Mouse (Mus musculus): ENCODE measurements around the gene Bcr. TPM values are rescaled to one million over a fixed set of nuclear protein-coding genes. Genes with fewer than 3 reads are reported as not detected.
A peak's percentile ranks its signal among the peaks of the same experiment; 100 is the strongest.

The Bcr gene
- polyA plus RNA-seq, 1 experiment from 2014 or later = 15.7 TPM

- peak within 1 kb of the TSS; percentile 53 for H3K4me2 ChIP-seq (replicated peaks)
- peak within 1 kb of the TSS; percentile 98 for H3K9ac ChIP-seq (replicated peaks)
- no peaks in the 10 kb centered on the region for H3K9me3 ChIP-seq
- H3K27ac ChIP-seq (replicated peaks) = peak within 1 kb of the TSS; percentile 100
- WGBS = under 1% methylated on average over 53 of the region's 80 CpGs
- H3K27me3 ChIP-seq = no peaks in the 10 kb centered on the region
- peak within 1 kb of the TSS; percentile 87 for H3K4me3 ChIP-seq
- ATAC-seq (replicated peaks) = peak; percentile 98
- peaks cover 21% of the 10 kb centered on the region for H3K4me1 ChIP-seq
- no peaks in the 10 kb centered on the region for H3K36me3 ChIP-seq
Observed at GRCm38 (mm10) chr10:75211807-75212645, 151.6 kb downstream of the Bcr start, which contains the start of gene Specc1l. Specc1l (plus strand) TSS chr10:75212073.

GRCm38 (mm10) chr10:75212981-75213380 lies 152.6 kb downstream of the Bcr start:
- WGBS = 28% methylated on average over 7 of the region's 7 CpGs
- Histone ChIP-seq H3K9ac (replicated peaks) (peak overlapping the region; percentile 98), H3K4me2 (replicated peaks) (peak overlapping the region; percentile 52), H3K4me3 (peak overlapping the region; percentile 87), H3K36me3 (no peaks in the 10 kb centered on the region), H3K9me3 (no peaks in the 10 kb centered on the region), H3K27me3 (no peaks in the 10 kb centered on the region), H3K27ac (replicated peaks) (peak overlapping the region; percentile 100), H3K4me1 (peaks cover 21% of the 10 kb centered on the region)
- ATAC-seq (replicated peaks) = no peak

- Histone ChIP-seq H3K4me3 (no peak overlapping the region), H3K4me2 (replicated peaks) (no peak overlapping the region), H3K27ac (replicated peaks) (no peak overlapping the region), H3K27me3 (no peaks in the 10 kb centered on the region), H3K4me1 (peaks cover 2% of the 10 kb centered on the region; the same call in 1 of the 2 replicates), H3K9me3 (no peaks in the 10 kb centered on the region), H3K36me3 (no peaks in the 10 kb centered on the region), H3K9ac (replicated peaks) (no peak overlapping the region)
- no peak for ATAC-seq (replicated peaks)
- WGBS = 93% methylated on average over 3 of the region's 3 CpGs
Observed at GRCm38 (mm10) chr10:75220722-75221121, 160.3 kb downstream of the Bcr start.

GRCm38 (mm10) chr10:75221936-75222610 lies 161.7 kb downstream of the Bcr start:
- Histone ChIP-seq H3K4me2 (replicated peaks) (no peak overlapping the region), H3K9ac (replicated peaks) (no peak overlapping the region), H3K27me3 (no peaks in the 10 kb centered on the region), H3K27ac (replicated peaks) (no peak overlapping the region), H3K4me1 (peaks cover 2% of the 10 kb centered on the region; the same call in 1 of the 2 replicates), H3K4me3 (no peak overlapping the region), H3K36me3 (no peaks in the 10 kb centered on the region), H3K9me3 (no peaks in the 10 kb centered on the region)
- 72% methylated on average over 4 of the region's 4 CpGs for whole genome bisulfite sequencing
- no peak for ATAC-seq (replicated peaks)

- Histone ChIP-seq H3K4me1 (peaks cover 2% of the 10 kb centered on the region; the same call in 1 of the 2 replicates), H3K9ac (replicated peaks) (no peak overlapping the region), H3K27ac (replicated peaks) (no peak overlapping the region), H3K36me3 (no peaks in the 10 kb centered on the region), H3K4me2 (replicated peaks) (no peak overlapping the region), H3K27me3 (no peaks in the 10 kb centered on the region), H3K4me3 (no peak overlapping the region), H3K9me3 (no peaks in the 10 kb centered on the region)
- WGBS = 87% methylated on average over 5 of the region's 5 CpGs
- no peak for ATAC-seq (replicated peaks)
Observed at GRCm38 (mm10) chr10:75222611-75222998, 162.2 kb downstream of the Bcr start.

GRCm38 (mm10) chr10:75224154-75224553 lies 163.8 kb downstream of the Bcr start:
- Histone ChIP-seq H3K27ac (replicated peaks) (no peak overlapping the region), H3K4me1 (peaks cover 2% of the 10 kb centered on the region; the same call in 1 of the 2 replicates), H3K9ac (replicated peaks) (no peak overlapping the region), H3K9me3 (no peaks in the 10 kb centered on the region), H3K4me2 (replicated peaks) (no peak overlapping the region), H3K27me3 (no peaks in the 10 kb centered on the region), H3K4me3 (no peak overlapping the region), H3K36me3 (no peaks in the 10 kb centered on the region)
- WGBS = 67% methylated on average over 3 of the region's 3 CpGs
- no peak for ATAC-seq (replicated peaks)

- no peak overlapping the region for H3K9ac ChIP-seq (replicated peaks)
- no peak for ATAC-seq (replicated peaks)
- peaks cover 2% of the 10 kb centered on the region; the same call in 1 of the 2 replicates for H3K4me1 ChIP-seq
- H3K27me3 ChIP-seq = no peaks in the 10 kb centered on the region
- H3K4me3 ChIP-seq = no peak overlapping the region
- 17% methylated on average over 1 of the region's 2 CpGs for WGBS
- no peak overlapping the region for H3K4me2 ChIP-seq (replicated peaks)
- no peak overlapping the region for H3K27ac ChIP-seq (replicated peaks)
- H3K9me3 ChIP-seq = no peaks in the 10 kb centered on the region
- 0 out of 2 replicates have a peak, but pooled peaks cover 2% of the 10 kb centered on the region for H3K36me3 ChIP-seq
Observed at GRCm38 (mm10) chr10:75224630-75225029, 164.2 kb downstream of the Bcr start.

GRCm38 (mm10) chr10:75227381-75227780 lies 167.0 kb downstream of the Bcr start:
- Histone ChIP-seq H3K27ac (replicated peaks) (no peak overlapping the region), H3K4me3 (no peak overlapping the region), H3K9ac (replicated peaks) (no peak overlapping the region), H3K9me3 (no peaks in the 10 kb centered on the region), H3K36me3 (peaks cover 16% of the 10 kb centered on the region; the same call in 1 of the 2 replicates), H3K4me1 (peaks cover 8% of the 10 kb centered on the region; the same call in 1 of the 2 replicates), H3K27me3 (no peaks in the 10 kb centered on the region), H3K4me2 (replicated peaks) (no peak overlapping the region)
- WGBS = 87% methylated on average over 3 of the region's 3 CpGs
- no peak for ATAC-seq (replicated peaks)

GRCm38 (mm10) chr10:75230572-75230971 lies 170.2 kb downstream of the Bcr start:
- no peak overlapping the region for H3K4me2 ChIP-seq (replicated peaks)
- no peak overlapping the region for H3K4me3 ChIP-seq
- H3K9me3 ChIP-seq = no peaks in the 10 kb centered on the region
- H3K27me3 ChIP-seq = no peaks in the 10 kb centered on the region
- no peak for ATAC-seq (replicated peaks)
- WGBS = 62% methylated on average over 4 of the region's 4 CpGs
- no peak overlapping the region for H3K27ac ChIP-seq (replicated peaks)
- H3K4me1 ChIP-seq = 0 out of 2 replicates have a peak, but pooled peaks cover 5% of the 10 kb centered on the region
- no peak overlapping the region for H3K9ac ChIP-seq (replicated peaks)
- H3K36me3 ChIP-seq = peaks cover 20% of the 10 kb centered on the region; the same call in 1 of the 2 replicates

- ATAC-seq (replicated peaks) = no peak
- peaks cover 20% of the 10 kb centered on the region; the same call in 1 of the 2 replicates for H3K36me3 ChIP-seq
- no peaks in the 10 kb centered on the region for H3K27me3 ChIP-seq
- 0 out of 2 replicates have a peak, but pooled peaks cover 5% of the 10 kb centered on the region for H3K4me1 ChIP-seq
- H3K9me3 ChIP-seq = no peaks in the 10 kb centered on the region
- WGBS = 88% methylated on average over 1 of the region's 1 CpGs
- no peak overlapping the region for H3K9ac ChIP-seq (replicated peaks)
- no peak overlapping the region for H3K4me2 ChIP-seq (replicated peaks)
- no peak overlapping the region for H3K4me3 ChIP-seq
- no peak overlapping the region for H3K27ac ChIP-seq (replicated peaks)
Observed at GRCm38 (mm10) chr10:75231876-75232275, 171.5 kb downstream of the Bcr start.

- Histone ChIP-seq H3K36me3 (peaks cover 20% of the 10 kb centered on the region; the same call in 1 of the 2 replicates), H3K9me3 (no peaks in the 10 kb centered on the region), H3K4me2 (replicated peaks) (no peak overlapping the region), H3K4me1 (0 out of 2 replicates have a peak, but pooled peaks cover 5% of the 10 kb centered on the region), H3K9ac (replicated peaks) (no peak overlapping the region), H3K27me3 (no peaks in the 10 kb centered on the region), H3K27ac (replicated peaks) (no peak overlapping the region), H3K4me3 (no peak overlapping the region)
- ATAC-seq (replicated peaks) = no peak
- WGBS = 95% methylated on average over 4 of the region's 4 CpGs
Observed at GRCm38 (mm10) chr10:75232612-75233155, 172.3 kb downstream of the Bcr start.

GRCm38 (mm10) chr10:75233489-75233888 lies 173.1 kb downstream of the Bcr start:
- WGBS = 64% methylated on average over 2 of the region's 2 CpGs
- no peak overlapping the region for H3K27ac ChIP-seq (replicated peaks)

More at GRCm38 (mm10) chr10:75233489-75233888, 173.1 kb downstream of the Bcr start:
- ATAC-seq (replicated peaks) = 0 out of 2 replicates have a peak, but pooled peaks have one; percentile 35
- H3K36me3 ChIP-seq = peaks cover 24% of the 10 kb centered on the region
- H3K9ac ChIP-seq (replicated peaks) = no peak overlapping the region
- H3K4me3 ChIP-seq = no peak overlapping the region
- H3K4me1 ChIP-seq = 0 out of 2 replicates have a peak, but pooled peaks cover 5% of the 10 kb centered on the region
- no peaks in the 10 kb centered on the region for H3K9me3 ChIP-seq
- H3K27me3 ChIP-seq = no peaks in the 10 kb centered on the region
- no peak overlapping the region for H3K4me2 ChIP-seq (replicated peaks)

Measured in forebrain, embryonic 15.5 days (tissue).